Mouse (Mus musculus) B cell, adult 2 months (primary cell): ENCODE data around the gene Dgcr8.
A peak's percentile ranks its signal among the peaks of the same experiment; 100 is the strongest.

Experiments
- DNase-seq, 2 experiments: peaks; one replicate each; pipeline ENCODE4 v3.0.0; 2022

The Dgcr8 gene

GRCm38 (mm10) chr16:18218580-18218996, 70.5 kb downstream of the Dgcr8 start:
- DNase-seq: no peak

GRCm38 (mm10) chr16:18217579-18217978, 71.5 kb downstream of the Dgcr8 start, which contains the start of gene Ccdc188:
Ccdc188 (plus strand) TSS chr16:18217879.
- no peak for DNase-seq

GRCm38 (mm10) chr16:18214858-18215257, 74.2 kb downstream of the Dgcr8 start:
- no peak for DNase-seq

- no peak for DNase-seq
Measured at GRCm38 (mm10) chr16:18213689-18214088, 75.4 kb downstream of the Dgcr8 start.

GRCm38 (mm10) chr16:18211417-18212171, 77.5 kb downstream of the Dgcr8 start:
- DNase-seq: peak; percentile 85 to 86

- DNase-seq: peak; percentile 73 to 76
Measured at GRCm38 (mm10) chr16:18210701-18211416, 78.2 kb downstream of the Dgcr8 start.
